Mouse (Mus musculus): ENCODE measurements around the gene Fam160a1.

The Fam160a1 gene

DNA sequence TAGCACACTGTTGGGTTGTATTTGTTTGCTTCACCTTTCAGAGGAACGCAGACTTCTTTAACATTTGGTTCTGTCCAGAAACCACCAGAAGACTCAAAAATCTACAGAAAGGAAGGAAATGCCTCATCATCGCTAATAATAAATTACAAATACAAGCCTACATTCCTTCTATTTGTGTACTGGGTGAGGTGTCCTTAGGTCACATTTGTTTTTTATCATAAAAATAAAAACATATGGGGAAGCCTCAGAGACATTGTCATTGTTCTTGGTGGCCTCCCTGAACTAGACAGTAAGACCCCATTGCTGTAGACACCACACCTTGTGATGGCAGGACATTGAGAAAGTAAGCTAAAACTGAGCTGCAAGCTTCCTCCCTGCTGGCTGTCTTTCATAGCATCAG, at the start of gene Fam160a1:
Gene Fam160a1, minus strand, starts transcription at position 101 of the 400 bp plus-strand sequence.
- no peak for DNase-seq (ENCODE audit: extremely low read depth, insufficient read length, low spot score)

DNA sequence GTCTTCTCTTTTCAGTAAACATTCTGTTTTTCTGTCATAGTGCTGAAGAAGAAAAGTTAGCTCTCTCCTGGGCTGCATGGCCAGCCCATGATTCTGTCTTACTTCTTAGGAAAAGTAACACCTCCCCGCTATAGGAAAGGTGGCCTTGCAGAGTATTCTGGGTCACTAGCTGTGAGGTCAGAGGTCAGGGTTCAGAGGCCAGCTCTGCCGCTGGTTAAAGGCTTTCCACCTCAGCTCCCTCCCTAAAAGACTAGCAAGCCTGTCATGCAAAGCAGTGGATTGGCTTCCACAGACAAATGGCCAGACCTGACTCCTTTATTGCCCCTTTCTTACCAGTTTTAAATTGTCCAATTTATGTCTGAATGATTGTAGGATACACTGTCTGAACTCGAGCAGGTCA, 46.9 kb upstream of the Fam160a1 start:
- DNase-seq (ENCODE audit: extremely low read depth, insufficient read length, low spot score): no peak

DNA sequence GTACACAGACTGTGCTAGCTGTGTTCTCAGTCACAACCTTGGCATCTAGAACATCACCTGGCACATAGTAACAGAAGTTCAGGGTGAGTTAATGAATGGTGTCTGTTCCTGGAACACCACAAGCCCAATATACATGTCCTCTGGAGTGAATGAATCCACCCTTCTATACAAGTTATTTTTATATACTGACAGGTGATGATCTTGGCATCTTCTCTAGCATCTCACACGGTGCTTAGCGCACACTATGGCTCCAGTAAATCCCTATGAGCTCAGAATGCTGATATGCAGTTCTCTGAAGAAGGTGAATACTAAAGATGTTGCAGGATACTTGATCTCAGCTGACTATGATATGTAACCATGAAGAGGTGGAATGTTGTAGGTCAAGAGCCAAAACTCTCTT, 45.8 kb upstream of the Fam160a1 start:
- no peak for DNase-seq (ENCODE audit: extremely low read depth, insufficient read length, low spot score)

DNA sequence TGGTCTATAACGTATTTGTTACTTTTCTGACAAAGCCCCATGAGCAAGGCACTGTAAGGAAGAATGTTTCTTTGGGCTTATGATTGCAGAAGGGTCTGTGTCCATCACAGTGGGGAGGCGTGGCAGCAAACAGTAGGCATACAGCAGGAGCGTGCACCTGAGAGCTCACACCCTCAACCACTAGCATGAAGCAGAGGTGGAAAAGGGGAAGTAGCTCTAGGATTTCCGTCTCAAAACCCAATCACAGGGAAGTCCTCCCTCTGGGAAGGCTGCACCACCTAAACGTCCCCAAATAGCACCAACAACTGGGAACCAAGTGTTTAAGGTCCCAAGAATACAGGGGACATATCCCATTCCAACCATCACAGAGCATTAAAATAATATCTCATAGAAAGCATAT, 43.9 kb upstream of the Fam160a1 start:
- no peak for DNase-seq (ENCODE audit: extremely low read depth, insufficient read length, low spot score)

DNA sequence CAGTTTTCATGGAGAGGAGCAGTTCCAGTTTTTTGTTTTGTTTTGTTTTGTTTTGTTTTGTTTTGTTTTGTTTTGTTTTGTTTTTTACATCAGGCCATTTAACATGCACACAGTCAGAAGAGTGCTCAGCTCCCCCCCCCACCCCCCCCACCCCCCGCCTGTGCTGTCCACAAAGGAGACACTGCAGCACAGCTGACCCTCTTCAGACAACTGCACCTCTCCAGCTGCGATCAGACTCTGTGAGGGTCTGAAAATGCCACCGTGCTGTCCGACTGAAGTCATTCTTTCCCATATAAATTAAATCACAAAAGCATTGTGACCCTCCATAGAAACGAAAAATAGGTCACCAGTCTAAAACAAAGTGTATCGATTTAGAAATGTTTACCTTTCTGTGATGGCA, 42.2 kb upstream of the Fam160a1 start:
- DNase-seq (ENCODE audit: extremely low read depth, insufficient read length, low spot score): no peak

DNA sequence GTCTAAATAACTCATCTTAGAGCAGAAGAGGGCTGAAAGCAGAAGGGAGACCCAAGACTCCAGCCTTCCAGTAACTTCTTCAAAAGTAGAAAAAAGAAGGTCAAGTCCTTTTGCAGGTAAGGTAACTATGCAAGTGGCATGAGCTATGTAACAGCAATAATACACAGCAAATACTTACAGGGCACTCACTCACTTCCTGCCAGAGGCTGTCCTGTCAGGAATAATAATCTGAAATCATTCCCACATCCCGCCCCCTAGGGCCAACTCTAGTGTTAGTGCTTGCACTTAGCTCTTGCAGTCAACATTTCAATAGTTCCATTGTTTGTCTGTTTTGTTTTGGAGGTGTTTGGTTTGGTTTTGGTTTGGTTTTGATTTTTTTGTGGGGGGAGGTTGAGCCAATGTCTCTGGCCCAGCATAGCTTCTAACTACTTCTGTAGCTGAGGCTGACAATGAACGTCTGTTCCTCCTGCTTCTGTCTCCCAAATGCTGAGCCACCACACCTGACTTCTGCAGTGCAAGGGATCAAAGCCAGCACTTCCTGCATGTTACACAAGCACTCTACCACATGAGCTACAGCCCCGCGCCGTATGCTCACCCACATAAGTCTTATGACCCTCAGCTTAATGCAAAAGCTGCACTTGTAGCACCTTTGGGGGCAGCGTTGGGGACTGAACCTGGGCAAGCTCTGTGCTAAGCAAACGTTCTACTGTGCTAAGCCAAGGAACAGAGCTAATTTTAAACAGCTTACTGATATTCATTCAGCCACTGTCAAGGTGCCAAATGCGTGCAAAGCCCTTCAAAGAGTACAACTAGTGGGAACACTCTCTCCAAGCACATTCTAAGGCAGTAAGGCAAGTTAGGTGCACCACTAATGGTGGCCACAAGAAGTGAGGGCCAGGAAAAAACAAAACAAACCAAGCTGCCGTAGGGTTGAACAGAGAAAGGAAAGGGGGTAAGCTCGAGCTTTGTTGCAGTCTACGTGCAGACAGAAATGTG, 41.3 kb upstream of the Fam160a1 start:
- DNase-seq (ENCODE audit: extremely low read depth, insufficient read length, low spot score): no peak

DNA sequence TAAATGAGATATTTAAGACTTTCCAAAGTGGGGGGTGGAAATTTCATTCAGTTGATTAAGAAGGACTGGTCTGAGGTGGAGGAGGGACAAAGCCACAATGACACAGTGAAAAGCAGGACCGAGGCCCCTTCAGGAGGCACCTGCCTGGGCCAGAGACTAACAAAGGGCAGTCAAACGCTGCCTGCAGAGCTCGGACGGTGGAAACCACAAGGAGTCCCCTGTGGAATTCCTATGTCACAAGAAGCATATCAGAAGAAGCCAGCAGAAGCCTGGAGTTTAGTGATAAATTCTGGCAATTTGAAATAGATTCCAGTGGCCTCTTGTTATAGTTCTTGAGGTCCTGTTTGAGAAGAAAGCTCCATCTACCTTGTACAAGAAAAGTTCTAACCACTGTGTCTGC, 40.0 kb upstream of the Fam160a1 start:
- DNase-seq (ENCODE audit: extremely low read depth, insufficient read length, low spot score): no peak

DNA sequence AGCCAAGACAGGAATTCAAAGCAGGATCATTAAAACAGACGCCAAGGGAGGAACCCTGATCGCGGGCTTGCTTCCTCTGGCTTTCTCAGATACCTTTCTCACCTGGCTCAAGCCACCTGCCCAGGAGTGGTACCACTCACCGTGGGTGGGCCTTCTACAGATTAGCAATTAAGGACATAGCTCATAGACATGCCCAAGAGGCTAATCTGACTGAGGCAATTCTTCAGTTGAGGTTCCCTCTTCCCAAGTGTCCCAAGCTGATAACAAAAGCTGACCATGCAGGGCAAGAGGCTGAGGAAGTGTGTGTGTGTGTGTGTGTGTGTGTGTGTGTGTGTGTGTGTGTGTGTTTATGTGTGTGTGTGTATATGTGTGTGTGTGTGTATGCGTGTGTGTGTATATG, 38.9 kb upstream of the Fam160a1 start:
- no peak for DNase-seq (ENCODE audit: extremely low read depth, insufficient read length, low spot score)

DNA sequence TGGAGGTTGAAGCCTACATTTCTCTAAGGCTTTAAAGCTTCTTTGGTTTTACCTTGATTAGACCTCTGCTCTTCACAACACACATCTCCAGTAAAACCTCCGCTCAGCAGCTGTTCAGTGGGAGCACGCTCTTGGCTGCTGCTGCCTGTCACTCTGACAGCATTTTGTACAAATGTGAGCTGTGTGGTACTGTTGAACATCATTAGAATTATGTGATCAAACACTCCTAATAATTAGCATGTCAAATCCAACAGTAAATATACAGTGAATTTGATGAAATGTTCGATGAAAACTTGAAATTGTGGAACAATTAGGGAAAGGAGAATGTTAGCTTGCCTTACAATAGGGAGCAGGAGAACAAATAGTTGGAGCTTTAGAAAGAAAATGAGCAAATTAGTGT, 38.0 kb upstream of the Fam160a1 start:
- DNase-seq (ENCODE audit: extremely low read depth, insufficient read length, low spot score): no peak

DNA sequence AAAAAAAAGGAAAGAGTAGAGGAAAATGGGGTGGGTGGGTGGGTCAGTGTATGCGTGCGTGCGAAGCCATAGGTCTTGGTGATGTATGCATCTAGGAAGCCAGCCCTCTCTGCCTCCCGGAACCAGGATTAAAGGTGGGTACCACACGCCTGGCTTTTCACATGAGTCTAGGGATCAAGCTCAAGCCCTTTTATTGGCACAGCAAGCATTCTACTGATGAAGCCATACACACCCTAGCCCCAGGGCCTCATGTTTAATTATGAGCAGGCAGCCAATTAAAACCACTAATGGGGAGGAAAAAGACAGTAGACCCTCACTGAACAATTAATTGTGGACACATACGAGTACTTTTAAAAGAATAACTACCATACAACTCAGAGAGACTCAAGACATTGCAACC, 37.1 kb upstream of the Fam160a1 start:
- no peak for DNase-seq (ENCODE audit: extremely low read depth, insufficient read length, low spot score)

DNA sequence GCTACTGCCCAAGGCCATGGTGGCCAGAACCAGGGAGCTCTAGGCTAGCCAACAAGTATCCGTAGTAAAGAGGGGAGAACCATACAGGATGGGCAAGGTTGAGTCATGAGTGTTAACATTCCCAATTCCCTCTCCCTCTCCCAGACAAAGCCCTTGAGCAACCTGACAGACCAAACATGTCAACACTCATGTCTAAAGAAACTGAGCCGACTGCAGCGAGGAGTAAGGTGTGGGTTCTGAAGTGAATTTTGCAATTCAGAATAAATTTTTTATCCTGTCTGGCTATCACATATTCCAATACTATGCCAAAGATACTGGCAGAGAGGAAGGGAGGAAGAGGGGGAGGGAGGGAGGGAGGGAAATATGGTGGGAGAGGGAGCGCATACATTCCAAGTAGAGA, 36.6 kb upstream of the Fam160a1 start:
- DNase-seq (ENCODE audit: extremely low read depth, insufficient read length, low spot score): no peak

DNA sequence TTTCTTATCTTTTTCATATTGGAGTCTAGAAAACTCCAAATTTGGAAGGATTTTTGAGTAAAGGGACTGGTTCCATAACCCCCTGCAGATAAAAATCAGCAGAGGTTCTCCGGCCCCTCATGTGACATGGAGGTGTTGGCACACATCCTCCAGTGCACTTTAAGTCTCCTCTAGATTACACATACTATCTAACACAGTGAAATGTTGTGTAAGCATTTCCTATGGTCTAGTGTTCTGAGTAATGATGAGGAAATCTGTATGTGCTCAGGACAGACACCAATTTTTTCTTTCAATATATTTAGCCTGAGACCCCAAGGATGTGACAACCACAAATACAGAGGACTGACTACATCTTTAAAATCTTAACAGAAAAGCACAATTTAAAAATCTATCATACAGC, 33.0 kb upstream of the Fam160a1 start:
- no peak for DNase-seq (ENCODE audit: extremely low read depth, insufficient read length, low spot score)

DNA sequence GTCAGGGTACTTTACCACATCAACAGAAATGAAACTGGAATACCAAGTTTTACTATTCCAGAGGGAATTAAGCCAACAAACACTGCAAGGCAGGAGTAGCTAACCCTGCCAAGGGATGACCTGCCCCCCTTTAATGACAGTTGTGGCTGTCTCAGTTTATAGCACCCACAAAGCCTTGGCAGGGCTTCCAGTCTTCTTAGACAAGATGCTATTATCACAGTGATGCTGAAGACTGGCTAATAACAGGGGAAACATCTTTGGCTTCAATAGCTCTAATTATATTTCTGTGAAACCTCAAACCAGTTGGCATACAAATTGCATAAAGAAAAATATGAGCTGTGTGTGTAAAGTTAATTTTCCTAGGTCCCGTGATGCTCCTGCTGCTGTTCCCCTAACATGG, 29.2 kb upstream of the Fam160a1 start:
- peak; percentile 19 for DNase-seq (ENCODE audit: extremely low read depth, insufficient read length, low spot score)

DNA sequence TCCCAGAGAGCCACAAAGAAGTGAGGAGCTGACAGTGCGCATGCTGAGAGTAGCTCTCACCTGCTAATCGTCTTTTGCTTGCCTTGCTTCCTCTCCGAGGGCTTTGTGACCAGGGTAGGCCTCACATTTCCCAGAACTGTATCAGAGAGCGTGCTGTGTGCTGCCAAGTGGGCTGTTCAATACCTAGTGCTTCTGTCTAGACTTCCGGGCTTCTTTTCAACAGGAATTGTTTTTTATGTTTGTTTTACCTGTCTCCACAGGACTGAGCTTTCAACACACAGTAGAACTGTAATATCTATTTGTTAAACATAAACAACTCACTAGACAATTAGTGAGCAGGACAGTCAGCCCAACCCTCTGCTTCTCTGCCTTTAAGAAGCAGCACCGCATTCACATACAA, 28.2 kb upstream of the Fam160a1 start:
- DNase-seq (ENCODE audit: extremely low read depth, insufficient read length, low spot score): no peak

DNA sequence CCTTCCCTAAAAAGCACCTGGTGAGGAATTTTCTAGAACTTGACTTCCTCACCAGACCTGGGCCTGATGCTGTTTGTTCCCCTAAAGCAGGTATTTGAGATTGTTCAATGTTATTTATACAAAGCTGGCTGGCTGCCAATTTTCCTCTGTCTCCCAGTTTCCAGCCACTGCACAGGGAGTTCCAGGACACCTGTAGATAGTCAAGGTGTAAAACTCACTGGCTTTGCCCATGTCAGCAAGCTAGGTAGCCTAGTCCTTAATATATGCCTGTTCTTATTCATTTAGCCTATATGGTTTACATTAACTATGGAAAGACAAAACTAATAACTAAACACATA, 25.8 kb upstream of the Fam160a1 start:
- no peak for DNase-seq (ENCODE audit: extremely low read depth, insufficient read length, low spot score)

DNA sequence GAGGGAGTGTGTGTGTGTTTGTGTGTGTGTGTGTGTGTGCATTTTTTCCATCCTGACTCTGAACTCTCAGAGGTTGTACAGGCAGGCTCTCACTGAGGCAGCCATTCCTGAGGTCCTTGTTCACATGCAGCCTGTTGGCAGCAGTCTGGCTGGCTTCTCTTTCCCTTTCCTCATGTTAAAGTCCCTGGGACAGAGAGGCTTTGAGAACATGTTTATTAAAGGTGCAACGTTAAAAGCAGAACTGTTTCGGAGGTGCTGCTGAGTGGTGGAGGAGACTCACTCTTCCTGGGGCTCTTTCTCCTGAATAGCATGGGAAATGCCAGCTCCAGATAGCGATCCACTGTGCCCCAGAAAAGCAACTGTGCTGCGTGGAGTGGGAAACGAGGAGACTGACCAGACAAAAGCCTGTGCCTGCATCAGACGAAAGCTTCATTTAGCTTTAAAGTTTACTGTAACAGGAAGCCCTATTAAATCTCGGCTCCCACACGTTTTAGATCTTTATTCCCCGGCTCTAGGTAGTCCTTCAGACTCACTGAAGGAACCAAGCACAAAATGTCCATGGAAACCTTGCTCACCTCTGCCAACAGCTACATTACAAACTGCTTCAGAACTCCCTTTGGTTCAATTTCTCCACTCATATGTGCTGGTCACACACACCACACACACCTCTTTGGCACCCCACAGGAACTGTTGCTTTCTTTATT, 25.2 kb upstream of the Fam160a1 start:
- no peak for DNase-seq (ENCODE audit: extremely low read depth, insufficient read length, low spot score)

DNA sequence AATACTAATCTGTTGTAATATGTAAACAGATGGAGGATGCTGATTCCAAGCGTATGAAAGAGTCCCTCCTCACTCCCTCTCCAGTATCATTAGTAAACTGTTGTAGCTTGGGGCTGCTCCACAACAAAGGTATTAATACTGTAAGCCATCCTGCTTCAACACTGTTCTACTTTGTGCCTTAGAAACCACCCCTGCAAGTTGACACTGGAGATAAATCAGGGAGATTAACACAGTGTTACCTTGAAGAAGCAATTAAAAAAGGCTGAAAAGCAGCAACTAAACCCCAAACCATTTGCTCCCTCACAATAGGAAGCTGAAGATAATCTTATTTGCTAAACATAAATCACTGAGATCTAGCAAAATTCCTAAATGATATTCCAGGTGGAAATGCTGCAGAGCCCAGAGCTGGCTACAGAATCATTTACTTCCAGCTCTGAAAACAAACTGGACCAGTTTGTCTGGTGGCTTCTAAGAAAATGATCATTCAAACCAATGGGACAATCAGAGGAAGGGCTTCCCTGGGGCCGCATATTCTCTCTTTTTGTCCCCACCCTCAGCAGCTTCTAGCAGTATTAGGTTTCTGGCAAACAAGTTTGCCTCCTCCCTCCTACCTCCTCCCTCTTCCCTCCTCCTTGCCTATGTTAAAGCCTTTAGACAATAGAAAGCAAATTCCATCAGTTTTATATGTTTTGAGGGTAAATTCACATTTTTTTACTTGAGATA, 24.5 kb upstream of the Fam160a1 start:
- no peak for DNase-seq (ENCODE audit: extremely low read depth, insufficient read length, low spot score)

DNA sequence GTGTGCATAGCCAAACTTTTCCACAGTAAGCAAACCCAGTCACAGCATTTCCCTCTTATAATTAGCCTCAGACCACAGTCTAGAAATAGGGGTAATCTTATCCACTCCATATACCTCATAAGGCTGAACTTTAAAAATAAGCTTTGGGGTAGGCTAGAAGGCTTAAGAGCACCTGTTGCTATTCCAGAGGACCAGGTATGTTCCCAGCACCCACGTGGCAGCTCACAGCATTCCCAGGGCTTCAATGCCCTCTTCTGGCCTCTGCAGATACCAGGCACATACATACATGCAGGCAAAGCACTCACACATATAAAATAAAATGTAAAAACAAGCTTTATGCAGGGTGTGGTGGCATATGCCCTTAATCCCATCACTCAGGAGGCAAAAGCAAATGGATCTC, 16.5 kb upstream of the Fam160a1 start:
- no peak for DNase-seq (ENCODE audit: extremely low read depth, insufficient read length, low spot score)

DNA sequence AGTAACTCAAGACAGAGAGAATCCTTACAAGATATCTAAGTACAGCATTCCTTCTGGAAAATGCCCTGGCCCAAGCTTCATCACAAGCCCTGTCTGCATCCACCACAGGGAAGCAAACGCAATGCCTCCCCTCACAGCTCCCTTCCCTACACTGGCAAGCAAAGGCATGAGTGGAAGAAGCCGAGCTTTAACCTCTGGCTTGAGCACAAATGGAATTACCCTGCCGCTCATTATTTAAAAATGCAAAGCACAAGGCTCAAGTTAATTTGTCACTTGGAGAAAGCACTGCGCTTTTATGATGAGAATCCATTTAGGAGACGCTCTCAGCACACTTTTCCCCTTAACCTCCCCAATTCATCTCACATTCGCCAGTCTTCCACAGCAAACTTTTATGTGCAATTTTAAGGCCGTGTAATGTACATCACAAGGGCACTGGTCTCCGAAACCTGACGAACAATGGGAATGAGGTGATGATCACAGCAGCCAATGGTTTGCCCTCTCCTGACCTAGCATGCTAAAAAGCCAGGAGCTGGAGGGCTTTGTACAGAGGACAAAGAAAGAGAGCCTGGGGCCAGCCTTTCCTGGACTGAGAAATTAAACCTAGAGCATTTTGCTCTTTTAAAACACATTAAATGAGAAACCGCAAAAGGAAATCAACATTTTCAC, 15.5 kb upstream of the Fam160a1 start:
- DNase-seq (ENCODE audit: extremely low read depth, insufficient read length, low spot score): no peak

DNA sequence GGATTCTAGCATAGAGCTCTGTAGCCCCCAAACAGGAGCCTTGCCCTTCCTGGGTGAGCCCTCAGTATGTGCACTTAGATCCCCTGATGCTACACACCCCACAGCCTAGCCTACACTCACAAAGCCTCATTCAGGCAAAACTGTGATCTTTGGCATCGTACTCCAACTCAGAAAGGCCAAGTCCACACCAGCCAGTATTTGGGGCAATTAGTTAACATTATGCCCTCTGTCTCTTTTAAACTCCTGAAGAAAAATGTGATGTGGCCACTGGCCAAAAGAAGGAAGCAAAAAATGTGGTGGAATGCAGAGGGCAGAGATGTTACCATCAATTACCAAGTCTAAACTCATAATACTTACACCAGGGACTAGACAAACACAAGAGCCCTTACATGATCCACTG, 14.7 kb upstream of the Fam160a1 start:
- DNase-seq (ENCODE audit: extremely low read depth, insufficient read length, low spot score): no peak

DNA sequence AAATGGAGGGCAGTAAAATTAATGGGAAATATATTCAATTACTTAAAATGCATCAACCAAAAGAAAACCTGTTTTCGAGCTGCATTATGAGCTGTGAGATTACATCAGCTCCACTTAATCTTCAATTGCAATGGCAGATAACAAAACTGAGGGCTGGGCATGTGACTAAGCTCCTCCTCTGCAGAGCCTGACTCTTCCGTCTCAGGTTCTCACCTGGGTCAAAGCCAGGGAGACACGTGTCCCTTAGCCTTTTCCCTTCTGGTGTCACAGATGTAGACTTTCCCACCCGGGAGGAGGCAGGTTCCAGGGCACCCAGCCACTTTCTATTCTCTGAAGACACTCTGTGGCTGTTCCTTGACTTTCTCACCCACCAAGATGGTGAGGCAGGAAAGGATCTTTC, 12.0 kb upstream of the Fam160a1 start:
- DNase-seq (ENCODE audit: extremely low read depth, insufficient read length, low spot score): no peak

All from 3134 (cell line).